Mouse (Mus musculus): ENCODE measurements around the gene Tsc22d3.
"Not testable (repeated sequence)": the region's sequence is repeated elsewhere in the genome, so short reads cannot be mapped to it uniquely, and the experiment has no call there.

Tsc22d3 gene

DNA sequence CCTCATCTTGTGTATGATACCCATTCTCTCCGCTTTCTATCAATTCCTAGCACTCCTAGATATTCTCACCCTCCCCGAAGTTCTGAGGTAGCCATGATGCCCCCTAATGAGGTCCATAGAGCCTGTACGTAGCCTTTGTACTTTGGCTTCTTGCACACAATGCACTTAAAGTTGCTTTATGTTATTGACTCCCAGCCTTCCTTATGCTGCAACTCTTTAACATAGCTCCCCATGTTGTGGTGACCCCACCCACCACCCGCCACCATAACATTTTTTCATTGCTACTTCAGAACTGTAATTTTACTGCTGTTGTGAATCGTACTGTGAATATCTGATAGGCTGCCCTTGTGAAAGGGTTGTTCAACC lies 74.2 kb downstream of the Tsc22d3 start:
- DNase-seq, result no peak

DNA sequence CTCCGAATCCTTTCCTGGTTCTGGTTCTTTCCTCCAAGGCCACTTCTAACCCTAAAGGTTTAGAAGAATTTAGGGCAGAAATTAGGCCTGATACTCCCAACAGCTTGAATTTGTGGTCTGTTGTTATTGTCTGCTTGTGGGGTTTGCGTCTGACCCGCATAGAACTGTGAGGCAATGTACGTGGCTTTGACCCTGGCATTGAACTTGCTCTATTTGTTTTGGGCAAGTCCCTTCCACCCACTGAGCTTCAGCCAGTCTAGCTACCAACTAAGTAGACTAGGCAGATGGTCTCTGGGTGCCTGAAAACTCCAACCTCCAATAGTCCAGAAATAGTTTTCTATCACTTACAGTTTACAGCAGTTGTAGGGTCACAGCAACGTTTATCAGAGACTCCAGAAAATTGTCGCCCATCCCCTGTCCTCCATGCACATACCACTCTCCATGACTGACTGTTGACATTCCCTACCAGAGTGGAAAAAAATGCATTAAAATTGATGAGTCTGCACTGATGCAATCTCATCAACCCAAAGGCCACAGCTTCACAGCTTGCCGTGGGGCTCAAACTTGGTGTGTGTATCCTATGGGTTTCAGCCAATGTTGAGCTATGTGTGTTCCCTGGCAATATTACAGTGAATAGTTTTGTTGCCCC lies 74.7 kb downstream of the Tsc22d3 start:
- DNase-seq, result no peak

DNA sequence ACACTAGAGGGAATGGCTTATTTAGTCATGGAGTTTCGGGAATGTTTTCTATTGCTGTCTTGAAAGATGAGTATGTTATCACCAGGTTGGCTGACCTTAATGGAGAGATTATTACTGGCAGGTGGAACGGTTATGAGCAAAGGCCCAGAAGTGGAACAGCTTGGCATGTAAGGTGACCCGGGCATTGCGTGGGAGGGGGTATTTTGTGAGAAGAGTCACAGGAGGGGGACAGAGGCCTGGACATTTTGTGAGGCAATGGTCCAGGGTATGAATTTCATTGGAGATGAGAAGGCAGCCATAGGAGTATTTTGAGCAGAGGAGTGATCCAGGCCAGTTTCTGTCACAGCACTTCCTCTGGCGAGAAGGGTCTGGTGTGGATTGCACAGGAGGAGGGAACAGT lies 76.2 kb downstream of the Tsc22d3 start:
- DNase-seq, result no peak

DNA sequence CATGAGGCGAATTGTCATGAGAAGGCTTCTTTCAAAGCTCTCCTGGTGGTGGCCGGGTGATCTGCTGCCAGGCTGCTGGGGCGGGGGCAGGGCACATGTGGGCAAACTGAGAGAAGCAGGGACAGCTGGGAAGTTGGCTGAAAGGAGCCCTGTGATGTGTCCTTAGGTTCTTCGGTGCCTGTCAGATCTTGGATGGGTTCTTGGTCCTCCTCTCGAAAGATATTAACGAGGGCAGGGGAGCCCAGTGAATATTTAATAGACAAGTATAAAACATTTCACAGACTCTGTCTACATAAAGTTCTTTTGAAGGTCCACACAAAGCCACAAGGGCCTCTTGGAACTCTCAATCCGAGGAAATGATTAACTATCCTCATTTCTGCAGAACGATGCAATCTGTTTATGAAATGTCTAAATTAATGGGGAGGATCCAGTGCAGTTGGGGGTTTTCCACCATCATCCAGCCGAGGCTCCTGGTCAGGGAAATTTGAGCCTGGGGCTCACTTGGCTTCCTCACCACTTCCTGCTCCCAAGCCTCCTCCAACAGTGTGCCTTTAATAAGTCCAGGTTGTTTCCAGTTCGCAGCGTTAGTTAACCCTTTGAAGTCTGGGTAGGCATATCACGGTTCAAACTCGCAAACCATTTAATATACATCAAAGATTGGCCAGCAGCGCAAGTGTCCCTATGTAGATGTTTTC lies 78.2 kb downstream of the Tsc22d3 start:
- DNase-seq, result peak; percentile 81

DNA sequence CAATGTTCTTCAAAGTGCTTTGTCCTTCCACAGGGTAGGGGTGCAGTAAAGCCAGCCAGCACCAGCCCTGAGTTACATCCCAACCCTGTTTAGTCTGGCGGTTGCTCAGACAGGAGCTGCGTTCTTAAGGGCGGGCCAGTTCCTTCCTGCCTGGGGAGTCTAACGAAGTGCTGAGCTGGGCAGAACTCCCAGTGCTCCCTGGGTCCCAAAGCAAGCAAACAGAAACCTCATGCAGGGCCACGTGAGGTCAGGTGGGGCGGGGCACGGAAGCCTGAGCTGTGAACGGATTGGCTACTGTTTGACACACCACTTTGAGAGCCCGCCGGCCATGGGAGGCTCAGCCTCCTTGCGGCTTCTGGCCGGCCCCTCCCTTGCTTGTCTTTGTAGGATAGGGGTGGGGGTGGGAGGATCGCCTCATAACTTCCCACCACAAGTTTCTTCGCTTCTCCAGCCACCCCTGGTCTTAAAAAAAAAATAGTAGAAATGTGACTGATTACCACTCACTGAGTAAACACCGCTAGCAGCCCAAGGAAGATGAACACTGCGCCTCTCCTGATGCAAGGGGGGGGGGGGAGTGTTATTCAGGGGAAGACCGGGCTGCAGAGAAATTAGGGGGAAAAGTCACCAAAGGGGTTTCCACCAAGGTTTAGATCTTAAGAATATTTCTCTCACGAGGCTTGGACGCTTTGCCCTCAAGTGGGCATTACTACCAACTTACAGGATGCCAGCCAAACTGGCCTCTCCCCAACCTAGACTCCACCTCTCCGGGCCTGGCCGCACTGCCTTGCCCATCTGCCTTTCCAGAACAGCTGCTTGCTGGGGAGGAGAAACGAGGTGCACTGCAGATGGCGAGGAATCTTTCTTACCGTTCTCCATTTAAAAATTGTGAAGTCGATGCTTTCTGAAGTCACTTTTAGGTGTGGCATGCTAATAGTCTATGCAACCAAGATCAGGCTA lies 80.0 kb downstream of the Tsc22d3 start:
- DNase-seq, result peak; percentile 98

DNA sequence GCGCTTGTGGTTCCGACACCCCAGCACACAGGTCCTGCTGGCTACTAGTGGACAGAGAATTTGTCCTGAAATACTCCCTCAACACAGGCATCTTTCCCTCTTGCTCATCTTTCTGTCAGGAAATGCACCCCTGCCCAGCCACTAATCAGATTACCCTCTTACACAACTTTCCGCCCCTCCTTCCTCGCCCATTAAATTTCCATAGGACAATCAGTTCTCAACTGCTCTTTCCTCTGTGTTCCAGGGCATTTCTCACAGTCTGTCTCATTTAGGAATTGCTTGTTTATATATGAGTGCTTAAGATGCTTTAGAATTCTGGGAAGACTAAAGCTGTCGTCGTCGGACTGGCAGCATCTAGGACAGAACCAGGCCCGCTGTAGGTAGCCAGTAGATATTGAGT lies 82.1 kb downstream of the Tsc22d3 start:
- DNase-seq, result no peak

DNA sequence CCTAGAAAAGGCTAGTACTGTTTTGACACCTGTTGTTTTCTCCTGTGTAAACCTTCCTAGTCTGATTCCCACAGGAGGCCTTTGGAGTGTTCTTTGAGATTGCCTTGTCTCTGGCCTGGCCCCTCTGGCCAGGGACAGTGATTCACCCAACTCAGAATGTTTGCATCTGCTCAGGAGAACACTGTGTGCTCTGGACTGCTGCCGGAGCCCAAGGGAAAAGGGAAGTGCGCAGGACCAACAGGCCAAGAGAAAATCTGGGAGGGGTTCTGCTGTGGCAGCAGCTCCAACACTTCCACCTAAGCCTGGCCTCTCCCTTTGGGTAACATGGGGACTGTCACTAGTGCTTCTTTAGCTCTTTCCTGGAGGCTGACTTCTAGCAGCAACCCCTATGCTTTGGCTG lies 87.1 kb downstream of the Tsc22d3 start:
- DNase-seq, result no peak

DNA sequence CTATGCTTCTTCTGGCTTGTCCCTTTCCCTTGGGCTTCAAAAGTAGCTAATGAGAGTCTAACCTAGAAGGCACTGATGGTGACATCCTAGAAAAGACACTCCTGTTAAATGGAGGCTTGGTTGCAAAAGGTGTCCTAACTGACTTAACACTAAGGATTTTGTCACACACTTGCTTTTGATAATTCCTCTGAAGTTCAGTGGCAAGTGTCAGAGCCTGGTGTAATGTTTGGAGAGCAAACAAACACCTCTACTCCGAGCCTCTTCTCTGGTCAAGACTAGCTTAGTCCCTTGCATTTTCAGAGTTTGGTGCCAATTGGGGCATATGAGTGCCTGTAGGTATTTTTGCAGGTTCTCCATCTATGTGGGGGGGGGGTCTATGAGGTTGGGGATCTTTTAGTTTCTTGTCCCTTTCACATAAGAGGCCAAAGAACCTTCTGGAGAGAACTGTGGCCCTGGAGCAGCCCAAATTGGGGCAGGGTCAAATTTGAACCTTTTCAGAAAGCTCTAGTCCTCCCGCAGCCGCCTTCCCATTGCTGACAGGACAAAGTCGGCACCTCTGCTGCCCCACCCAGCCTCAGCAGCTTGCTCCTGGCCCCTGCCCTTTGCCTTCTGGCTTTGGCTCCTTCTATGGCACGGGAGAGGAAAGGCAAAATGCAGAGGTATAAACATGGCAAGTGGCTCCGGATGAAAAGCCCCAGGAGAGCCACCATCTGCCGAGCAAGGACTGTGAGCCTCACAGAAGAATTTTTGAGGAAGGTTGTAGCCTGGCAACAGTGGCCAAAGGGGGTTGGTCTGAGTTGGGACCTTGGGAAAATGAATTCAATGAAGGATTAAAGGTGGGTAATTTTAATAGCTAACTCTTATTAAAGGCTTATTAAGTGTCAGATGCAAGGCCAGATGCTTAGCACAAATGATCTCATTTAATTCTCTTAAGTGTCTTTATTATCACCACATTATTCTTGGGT lies 88.5 kb downstream of the Tsc22d3 start:
- peak; percentile 54 for DNase-seq

DNA sequence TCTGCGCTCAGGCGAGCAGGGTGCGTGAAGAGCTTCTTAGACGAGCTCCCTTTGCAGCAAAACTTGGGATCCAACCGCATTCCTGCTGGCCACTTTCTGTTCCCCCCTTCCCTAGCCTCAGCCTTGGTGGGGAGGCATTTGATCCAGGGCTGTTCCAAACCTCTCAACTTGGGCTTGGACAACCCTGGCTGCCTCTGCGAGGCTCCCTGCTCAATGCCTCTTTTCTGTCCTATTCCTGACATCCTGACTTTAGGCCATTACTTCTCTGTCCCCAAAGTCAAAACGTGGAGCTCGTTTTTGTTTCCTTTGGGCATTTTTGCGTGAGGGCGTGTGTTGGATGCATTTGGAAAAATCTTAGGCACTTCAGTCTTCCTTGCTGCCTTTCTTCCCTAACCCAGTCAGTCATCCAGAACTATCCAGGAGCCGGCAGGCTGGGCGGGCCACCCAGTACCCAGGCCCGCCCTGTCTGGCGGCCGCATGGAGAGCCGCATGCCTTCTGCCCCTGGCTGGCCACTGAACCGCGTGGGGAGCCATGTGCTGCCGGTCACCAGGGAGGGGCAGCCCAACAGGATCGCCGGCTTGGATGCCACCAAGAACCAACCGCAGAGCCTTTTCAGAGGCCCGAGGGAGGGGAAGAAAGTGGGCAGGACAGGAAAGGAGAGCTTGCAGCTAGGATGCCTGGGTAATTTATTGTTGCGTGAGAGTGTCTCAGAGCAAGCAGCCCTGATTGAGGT lies 89.6 kb downstream of the Tsc22d3 start:
- peak; percentile 91 for DNase-seq

DNA sequence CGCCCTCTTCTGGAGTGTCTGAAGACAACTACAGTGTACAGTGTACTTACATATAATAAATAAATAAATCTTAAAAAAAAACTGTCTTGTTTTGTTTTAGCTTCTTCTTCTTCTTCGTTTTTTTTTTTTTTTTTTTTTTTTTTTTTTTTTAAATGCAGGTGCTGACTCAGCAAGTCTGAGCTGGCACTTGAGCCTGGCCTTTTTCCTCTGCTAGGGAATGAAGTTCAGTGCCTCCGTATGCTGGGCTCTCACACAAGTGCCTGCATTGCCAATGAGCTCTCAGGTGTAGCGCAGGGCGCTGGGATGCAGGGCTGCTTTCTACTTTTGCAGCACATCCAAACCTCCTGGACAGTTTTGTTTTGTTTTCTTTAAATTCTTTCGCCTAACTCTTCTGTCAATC lies 90.6 kb downstream of the Tsc22d3 start:
- DNase-seq, result no peak

DNA sequence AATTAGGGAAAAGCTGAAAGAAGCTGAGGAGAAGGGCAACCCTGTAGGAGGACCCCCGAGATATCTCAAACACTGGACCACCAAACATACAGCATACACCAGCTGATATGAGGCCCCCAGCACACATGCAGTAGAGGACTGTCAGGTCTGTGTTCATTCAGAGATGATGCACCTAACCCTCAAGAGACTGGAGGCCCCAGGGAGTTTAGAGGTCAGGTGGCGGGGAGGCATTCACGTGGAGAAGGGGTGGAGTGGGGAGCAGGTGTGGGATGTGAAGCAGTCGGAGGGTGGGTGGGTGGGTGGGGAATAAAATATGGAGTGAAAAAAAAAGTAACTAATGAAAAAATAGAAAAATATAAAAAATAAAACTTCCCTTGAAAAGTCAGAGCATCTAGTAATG lies 91.7 kb downstream of the Tsc22d3 start:
- not testable (repeated sequence) for DNase-seq

DNA sequence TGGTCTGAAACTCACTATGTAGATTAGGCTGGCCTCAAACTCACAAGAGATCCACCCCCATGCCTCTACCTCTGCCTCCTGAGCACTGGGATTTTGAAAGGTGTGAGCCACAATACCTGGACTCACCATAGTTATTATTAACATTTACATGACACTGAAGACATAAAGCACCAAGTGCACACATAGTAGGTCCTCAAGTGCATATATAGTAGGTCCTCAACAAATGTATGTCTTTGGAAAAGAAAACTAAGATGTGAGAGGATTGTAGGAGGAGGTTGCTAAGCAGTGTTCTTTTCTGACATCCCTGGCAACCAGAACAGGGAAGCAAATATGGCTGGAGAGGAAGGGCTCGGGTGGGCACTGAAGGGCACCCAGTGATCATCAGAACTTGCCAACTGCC lies 93.1 kb downstream of the Tsc22d3 start:
- no peak for DNase-seq

DNA sequence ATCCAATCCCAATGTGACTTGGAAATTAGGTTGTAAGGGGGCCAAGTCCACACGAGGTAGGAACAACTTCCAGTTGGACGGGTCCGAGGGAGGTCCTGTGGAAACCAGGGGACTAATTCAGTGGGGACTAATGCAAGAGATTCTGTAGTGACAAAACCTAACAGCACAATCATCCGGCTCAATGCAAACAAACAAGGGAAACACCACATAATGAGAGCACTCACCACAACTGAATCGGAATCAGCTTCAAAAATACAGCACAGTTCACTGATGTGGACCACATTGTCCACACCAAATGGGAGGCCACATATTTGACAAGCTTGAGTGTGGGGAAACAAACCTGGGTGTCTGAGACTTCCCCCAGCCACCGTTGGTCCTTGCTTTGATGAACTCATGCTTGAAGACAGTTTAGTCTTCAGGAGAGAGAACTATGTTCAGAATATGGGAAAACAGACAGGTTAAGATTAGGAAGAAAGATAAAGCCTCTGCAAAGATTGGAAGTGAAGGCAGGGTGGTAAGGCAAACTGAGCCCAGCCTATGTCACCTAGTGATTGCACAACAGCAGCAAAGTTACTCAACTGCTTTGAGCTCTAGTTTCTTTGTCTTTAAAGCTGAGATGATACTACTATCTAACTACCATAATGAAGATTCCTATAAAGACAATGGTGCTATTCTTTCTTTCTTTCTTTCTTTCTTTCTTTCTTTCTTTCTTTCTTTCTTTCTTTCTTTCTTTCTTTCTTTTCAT lies 93.9 kb downstream of the Tsc22d3 start:
- no peak for DNase-seq

DNA sequence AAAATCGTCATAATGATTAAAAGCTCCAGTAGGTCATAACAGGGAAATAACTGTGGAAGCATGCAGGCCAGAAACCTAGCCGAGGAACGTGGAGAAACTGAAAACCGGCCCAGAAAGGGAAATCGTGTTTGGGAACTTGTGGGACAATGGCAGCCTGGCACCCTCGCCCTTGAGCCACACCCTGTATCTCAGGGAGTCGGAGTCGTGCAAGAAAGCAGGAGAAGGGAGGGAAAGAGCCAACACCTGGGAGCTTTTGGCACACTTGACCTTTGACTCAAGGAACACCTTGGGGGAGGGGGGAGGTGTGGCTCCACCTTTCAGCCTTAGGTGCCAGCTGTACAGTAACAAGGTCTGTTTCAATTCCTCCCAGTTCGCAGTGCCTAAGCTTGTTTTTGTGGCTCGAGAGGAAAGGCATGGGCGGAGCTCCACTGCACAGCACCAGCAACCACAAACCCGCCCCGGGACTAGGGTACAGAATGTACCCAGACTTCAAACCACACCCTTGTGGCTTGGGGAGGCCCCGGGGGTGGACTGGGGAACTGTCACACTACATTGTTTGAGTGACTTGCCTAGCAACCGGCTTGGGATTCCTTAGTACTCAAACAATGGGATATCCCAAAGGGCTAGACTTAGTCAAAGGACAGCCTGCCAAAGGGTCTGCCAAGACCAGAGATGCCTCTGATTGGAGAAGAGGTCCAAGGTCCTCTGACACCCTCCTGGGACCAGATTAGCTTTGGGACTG lies 94.8 kb downstream of the Tsc22d3 start:
- DNase-seq, result peak; percentile 82

DNA sequence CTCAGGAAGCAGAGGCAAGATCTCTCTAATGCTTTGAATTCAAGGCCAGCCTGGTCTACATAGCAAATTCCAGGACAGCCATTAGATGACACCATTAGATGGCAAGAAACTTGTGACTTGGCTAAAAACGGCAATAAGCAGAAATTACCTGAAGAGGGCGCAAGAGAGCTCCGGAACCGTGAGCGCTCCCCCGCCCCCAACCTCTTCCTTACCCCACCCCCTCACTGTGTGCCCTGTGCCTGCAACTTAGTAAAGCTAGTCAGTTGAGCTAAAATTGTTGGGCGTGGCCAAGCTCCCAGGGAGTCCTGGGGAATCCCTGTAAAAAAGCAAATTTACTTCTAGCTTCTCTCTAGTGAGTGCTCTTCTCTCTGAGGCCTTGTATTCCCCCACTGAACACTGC lies 96.6 kb downstream of the Tsc22d3 start:
- DNase-seq, result peak; percentile 75

DNA sequence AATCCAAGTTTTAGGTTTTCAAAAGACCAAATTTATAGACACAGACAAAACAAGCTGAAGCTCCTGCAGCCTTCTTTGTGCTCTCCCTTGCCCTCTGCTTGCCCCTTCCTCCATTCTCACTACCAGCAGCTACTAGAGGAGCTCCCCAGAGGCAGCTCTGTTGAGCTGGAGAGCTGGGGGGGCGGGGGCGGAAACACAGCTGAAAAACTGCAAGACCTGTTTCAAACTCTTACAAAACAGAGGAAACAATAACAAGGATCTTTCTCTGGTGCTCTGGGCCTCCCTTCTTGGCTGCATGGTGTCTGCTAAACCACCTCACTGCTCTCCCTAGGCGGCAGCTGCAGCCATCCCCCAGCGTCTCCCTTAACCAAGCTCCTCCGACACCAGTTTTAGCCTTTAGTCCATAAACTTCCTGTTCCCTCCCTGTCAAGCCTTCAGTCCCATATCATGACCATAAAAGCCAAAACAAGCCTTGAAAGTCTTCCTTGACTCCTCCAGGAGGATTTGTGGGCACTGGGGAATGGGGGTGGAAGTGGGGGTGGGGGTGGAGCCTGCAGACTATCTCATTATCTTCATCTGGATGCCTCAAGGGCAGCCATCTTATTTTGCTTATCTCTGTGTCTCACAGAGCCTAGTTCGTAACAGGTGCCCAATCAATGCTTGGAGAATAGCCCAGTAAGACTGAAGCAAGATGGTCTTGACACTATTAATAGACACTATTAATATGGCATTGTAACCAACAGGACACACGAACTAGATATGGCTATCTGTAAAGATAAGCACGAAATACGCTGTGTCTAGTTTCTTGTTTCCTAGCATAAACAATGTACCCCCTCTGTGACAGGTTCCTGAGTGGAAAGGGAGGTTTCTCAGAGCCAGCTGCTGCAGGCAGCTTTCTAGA lies 98.8 kb downstream of the Tsc22d3 start:
- no peak for DNase-seq

DNA sequence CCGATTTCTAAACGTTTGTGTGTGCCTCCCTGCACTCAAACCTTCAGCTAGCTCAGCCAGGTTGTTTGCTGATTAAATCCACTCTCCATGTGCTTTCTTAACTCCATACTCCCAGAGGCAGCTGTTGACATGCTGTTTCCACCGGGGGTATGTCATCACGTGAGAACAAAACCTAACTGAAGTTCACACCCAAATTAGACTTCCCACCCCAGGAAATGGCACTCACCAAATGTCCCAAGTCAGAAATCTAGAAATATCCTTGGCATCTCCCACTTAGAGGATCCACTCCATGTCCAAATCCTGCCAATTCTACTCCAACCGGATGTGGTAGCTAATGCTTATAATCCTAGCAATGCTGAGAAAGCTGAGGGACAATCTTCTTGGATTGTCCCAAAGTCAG lies 100.2 kb downstream of the Tsc22d3 start:
- DNase-seq, result no peak

DNA sequence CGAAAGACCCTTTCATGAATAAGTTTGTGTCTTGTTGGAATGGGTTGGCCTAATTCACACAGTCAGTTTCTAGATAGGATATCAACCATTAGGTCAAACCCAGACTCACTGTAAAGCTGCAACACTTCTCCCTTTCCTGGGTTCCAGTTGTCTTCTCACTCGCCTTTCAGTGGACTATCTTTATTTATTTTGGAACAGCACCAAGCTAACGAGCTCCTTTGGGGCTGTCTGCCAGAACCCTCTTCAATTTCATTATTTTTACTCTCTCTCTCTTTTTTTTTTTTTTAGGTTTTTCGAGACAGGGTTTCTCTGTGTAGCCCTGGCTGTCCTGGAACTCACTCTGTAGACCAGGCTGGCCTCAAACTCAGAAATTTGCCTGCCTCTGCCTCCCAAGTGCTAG lies 102.0 kb downstream of the Tsc22d3 start:
- not testable (repeated sequence) for DNase-seq

DNA sequence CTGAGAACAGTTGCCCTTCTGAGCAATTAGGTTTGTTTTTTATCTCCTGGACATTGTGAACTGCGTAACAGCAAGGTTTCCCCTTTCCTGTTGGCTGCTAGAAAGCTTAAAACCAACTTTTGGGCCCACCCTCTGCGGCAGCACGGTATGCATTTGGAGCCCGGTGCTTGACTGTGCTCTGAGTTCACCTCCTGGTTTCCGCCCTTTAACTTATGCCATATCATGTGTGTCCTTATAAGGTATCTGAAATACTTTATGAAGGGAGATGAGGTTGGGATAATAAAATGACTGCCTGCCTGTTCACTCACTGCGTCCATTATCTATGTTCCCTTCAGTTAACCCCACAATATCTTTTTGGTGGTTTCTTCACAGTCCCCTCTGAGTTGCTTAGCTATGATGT lies 106.3 kb downstream of the Tsc22d3 start:
- DNase-seq, result no peak
